Mouse (Mus musculus) heart, postnatal 0 days (tissue): ENCODE data around the gene Ppp1r12b. TPM values are rescaled to one million over a fixed set of nuclear protein-coding genes. Genes with fewer than 3 reads are reported as not detected.

ENCODE experiments used
- ATAC-seq: fragments of 200-750 bp; cut with Nextera tagmentation; 2 replicates; pipeline ENCODE4 v1.8.0; 2017; ENCODE audit warnings: low read depth, moderate number of reproducible peaks, moderate library complexity; ENCODE audit not compliant: insufficient read depth
- DNase-seq: peaks from one replicate; pipeline ENCODE4 v3.0.0-alpha.2; 2016; ENCODE audit warnings: low spot score
- H3K27ac ChIP-seq: fragments of 300-500 bp; sonication (generic); 2 replicates; pipeline ENCODE4 v1.5.1; 2014; ENCODE audit warnings: low read depth, mild to moderate bottlenecking
- H3K27me3 ChIP-seq: fragments of 300-500 bp; sonication (generic); 2 replicates; pipeline ENCODE4 v1.6.1; 2014; ENCODE audit warnings: low read length, mixed read lengths; ENCODE audit not compliant: control insufficient read depth, insufficient read depth
- H3K36me3 ChIP-seq: fragments of 300-500 bp; sonication (generic); replicated peaks from 2 replicates; pipeline ENCODE4 v1.6.1; 2014; ENCODE audit warnings: low read length, mixed read lengths; ENCODE audit not compliant: control insufficient read depth, insufficient read depth
- H3K4me1 ChIP-seq: fragments of 300-500 bp; sonication (generic); 2 replicates; pipeline ENCODE4 v1.6.1; 2014; ENCODE audit warnings: antibody characterized with exemption; ENCODE audit not compliant: control insufficient read depth, insufficient read depth
- H3K4me2 ChIP-seq: fragments of 300-500 bp; sonication (generic); 2 replicates; pipeline ENCODE4 v1.6.1; 2014; ENCODE audit warnings: low read depth, mild to moderate bottlenecking, low read length, moderate library complexity
- H3K4me3 ChIP-seq: fragments of 300-500 bp; sonication (generic); 2 replicates; pipeline ENCODE4 v1.5.1; 2014; ENCODE audit warnings: low read depth, low read length
- H3K9ac ChIP-seq: fragments of 300-500 bp; sonication (generic); replicated peaks from 2 replicates; pipeline ENCODE4 v1.6.1; 2014; ENCODE audit warnings: low read depth, low read length, mixed read lengths
- H3K9me3 ChIP-seq: fragments of 300-500 bp; sonication (generic); replicated peaks from 2 replicates; pipeline ENCODE4 v1.6.1; 2016; ENCODE audit warnings: low read length; ENCODE audit not compliant: control insufficient read depth
- CTCF ChIP-seq: IDR thresholded peaks from 2 replicates; pipeline ENCODE4 v1.5.1; 2016; ENCODE audit warnings: antibody characterized with exemption, control low read depth, low read depth
- EP300 ChIP-seq: IDR thresholded peaks from 2 replicates; pipeline ENCODE4 v1.6.1; 2016; ENCODE audit warnings: antibody characterized with exemption, low read depth
- WGBS: fragments of 180-500 bp; shearing (Covaris S2); extraction: QIAGEN DNeasy Blood & Tissue Kit; methylation state at CpG from one replicate; pipeline ENCODE4 v1.1.7; 2014; 5-methylcytosine and 5-hydroxymethylcytosine counted together
- polyA plus RNA-seq: library from polyadenylated mRNA; unstranded; fragments of >200 nt; fragmentation: Nextera tagmentation; extraction: Ambion mirVana; gene quantifications from 2 replicates; pipeline ENCODE4 v1.2.1, GENCODE M21; 2015
- total RNA-seq: library from RNA; depleted of rRNA; stranded (reverse); fragments of >200 nt; gene quantifications from 2 replicates; pipeline ENCODE4 v1.2.3, GENCODE M21; 2014; ENCODE audit warnings: low replicate concordance

The Ppp1r12b gene
- total and polyA plus RNA-seq, 2 experiments from 2014 or later: 23.0 to 69.9 TPM

DNA sequence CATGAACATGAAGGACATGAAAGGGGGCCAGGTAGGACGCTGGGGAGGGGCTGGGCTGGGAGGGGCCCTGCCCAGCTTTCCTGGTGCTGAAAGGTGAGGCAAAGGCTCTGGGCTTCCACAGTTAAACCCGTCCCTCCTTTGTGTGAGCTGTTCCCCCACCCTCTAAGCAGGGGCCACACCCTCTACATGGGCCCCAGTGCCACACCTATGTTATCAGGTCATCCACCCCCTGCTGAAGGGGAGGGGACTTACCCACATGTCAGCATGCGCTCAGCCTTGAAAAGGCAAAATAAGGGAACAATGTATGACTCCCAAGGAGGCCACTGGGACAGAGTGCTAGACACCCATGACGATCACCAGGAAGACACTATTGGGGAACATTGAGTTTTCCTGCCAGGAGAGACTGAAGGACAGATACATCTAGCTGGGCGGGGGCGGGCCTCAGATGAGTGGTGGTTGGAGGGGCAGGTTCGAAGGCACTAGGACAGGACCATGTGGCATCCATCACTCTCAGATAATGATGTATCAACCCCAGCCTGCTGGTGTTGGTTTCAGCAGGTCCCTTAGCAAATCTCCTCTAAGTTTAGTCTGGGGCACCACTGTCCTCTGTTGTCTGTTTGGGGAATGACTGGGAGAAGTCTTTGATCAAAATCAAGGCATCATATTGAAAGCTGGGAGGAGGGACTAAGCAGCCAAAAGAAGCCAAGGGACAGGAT is 213.6 kb downstream of the Ppp1r12b start:
- Histone ChIP-seq H3K27ac (no peak overlapping the region), H3K4me3 (no peak overlapping the region)
- TF ChIP-seq CTCF (no peak), EP300 (no peak)

DNA sequence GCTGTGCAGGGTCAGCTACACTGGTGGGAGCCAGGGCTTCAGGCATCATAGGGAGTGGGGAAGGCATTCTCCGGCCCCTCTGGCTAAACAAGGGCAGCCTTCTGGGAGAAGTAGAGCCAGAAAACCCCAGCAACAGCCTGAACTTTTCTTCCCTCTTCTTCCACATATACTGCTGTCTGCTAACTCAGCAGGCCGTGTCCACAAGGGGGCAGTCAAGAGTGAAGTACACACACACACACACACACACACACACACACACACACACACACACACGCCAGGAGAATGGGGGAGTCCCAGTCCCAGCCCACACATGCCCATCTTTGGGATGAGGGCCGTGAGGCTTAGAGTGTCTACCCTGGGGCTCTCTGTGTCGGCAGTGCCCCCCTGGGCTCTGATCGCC is 214.3 kb downstream of the Ppp1r12b start:
- Histone ChIP-seq H3K27ac (no peak overlapping the region), H3K4me3 (no peak overlapping the region)

More for the DNA sequence above, 213.6 kb downstream of the Ppp1r12b start:
- 61% methylated on average over 7 of the region's 7 CpGs for WGBS
- Histone ChIP-seq H3K9me3 (no peaks in the 10 kb centered on the region), H3K27me3 (no peaks in the 10 kb centered on the region), H3K36me3 (no peaks in the 10 kb centered on the region), H3K9ac (no peak overlapping the region), H3K4me1 (peaks cover under 1% of the 10 kb centered on the region; the same call in 1 of the 2 replicates), H3K4me2 (no peak overlapping the region)
- ATAC-seq: no peak
- DNase-seq: no peak

DNA sequence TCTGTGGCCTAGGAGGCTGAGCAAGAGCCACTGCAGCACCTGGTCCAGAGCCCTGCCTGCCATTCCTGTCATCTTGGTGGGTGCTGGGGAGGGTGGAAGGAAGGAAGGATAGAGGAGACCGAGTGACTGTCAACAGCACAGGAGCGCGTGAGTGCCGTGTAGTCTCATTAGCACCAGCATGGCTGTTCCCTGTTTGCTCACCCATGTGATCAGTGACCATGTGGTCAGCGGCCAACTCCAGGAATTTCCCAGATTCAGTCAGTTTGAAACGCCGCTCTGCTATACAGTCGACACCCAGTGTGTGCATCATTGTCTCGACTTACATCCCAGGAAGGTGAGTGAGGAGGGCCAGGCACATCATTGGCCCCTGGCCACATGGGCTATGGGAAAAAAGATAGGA is 218.3 kb downstream of the Ppp1r12b start:
- H3K9ac ChIP-seq: no peak overlapping the region
- no peak overlapping the region for H3K27ac ChIP-seq
- no peaks in the 10 kb centered on the region for H3K36me3 ChIP-seq
- ATAC-seq: no peak
- no peaks in the 10 kb centered on the region for H3K27me3 ChIP-seq
- H3K4me3 ChIP-seq: no peak overlapping the region
- no peaks in the 10 kb centered on the region for H3K4me1 ChIP-seq
- TF ChIP-seq CTCF (no peak), EP300 (no peak)
- no peak overlapping the region for H3K4me2 ChIP-seq
- no peaks in the 10 kb centered on the region; the same call in 1 of the 2 replicates for H3K9me3 ChIP-seq
- WGBS: 68% methylated on average over 9 of the region's 9 CpGs
- DNase-seq: no peak

More for the DNA sequence above, 214.3 kb downstream of the Ppp1r12b start:
- ATAC-seq: no peak
- Histone ChIP-seq H3K4me2 (no peak overlapping the region), H3K9me3 (no peaks in the 10 kb centered on the region), H3K27me3 (no peaks in the 10 kb centered on the region), H3K4me1 (no peaks in the 10 kb centered on the region), H3K9ac (no peak overlapping the region), H3K36me3 (no peaks in the 10 kb centered on the region)
- no peak for TF ChIP-seq CTCF
- no peak for TF ChIP-seq EP300
- 86% methylated on average over 6 of the region's 6 CpGs for WGBS
- DNase-seq: no peak

DNA sequence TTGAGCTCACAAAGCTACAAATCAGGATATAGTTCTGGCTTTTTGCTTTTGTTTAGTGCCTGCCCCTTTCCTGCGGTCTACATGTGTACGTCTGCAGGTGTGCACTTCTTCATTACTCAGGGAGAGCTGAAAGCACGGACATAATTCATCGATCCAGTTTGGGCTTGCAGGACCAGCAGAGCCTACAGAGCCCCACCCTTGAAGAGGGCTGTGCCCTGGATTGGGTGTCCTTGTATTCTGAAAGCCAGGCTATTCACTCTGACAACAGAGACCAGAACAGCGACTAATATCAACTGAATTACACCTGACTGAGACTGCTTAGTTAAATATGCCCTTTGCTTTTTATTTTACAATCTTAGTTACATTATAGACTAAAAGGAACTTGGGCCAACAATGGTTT is 222.1 kb downstream of the Ppp1r12b start:
- no peaks in the 10 kb centered on the region; the same call in 1 of the 2 replicates for H3K9me3 ChIP-seq
- no peak overlapping the region for H3K9ac ChIP-seq
- no peak for ATAC-seq
- H3K27ac ChIP-seq: no peak overlapping the region
- 87% methylated on average over 5 of the region's 5 CpGs for WGBS
- H3K27me3 ChIP-seq: no peaks in the 10 kb centered on the region
- DNase-seq: no peak
- no peak for TF ChIP-seq EP300
- TF ChIP-seq CTCF: no peak
- H3K36me3 ChIP-seq: no peaks in the 10 kb centered on the region
- no peak overlapping the region for H3K4me3 ChIP-seq
- H3K4me1 ChIP-seq: no peaks in the 10 kb centered on the region
- no peak overlapping the region for H3K4me2 ChIP-seq

DNA sequence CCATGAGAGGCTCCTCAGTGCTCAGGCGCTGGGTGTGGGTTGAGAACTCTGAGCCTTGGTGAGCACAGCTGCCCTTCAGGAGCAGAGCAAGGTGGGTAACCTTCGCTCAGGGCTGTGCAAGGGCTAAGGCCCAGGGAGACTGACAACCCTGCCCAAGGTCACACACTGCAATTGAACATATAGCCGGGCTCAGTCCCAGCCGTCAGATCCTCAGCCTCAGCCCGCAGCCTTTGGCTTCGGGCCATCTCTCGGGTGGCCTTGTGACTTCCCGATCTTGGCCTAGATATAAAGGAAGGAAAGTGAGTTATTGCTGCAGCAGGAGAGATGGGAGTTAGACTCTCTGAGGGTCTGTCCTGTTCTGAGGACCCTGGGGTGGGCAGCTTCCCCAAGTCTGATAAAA is 228.5 kb downstream of the Ppp1r12b start:
- Histone ChIP-seq H3K9ac (no peak overlapping the region), H3K27ac (no peak overlapping the region), H3K27me3 (0 out of 2 replicates have a peak, but pooled peaks cover 2% of the 10 kb centered on the region), H3K4me3 (no peak overlapping the region), H3K9me3 (no peaks in the 10 kb centered on the region), H3K4me1 (no peaks in the 10 kb centered on the region), H3K4me2 (no peak overlapping the region), H3K36me3 (no peaks in the 10 kb centered on the region)
- TF ChIP-seq CTCF (no peak), EP300 (no peak)
- ATAC-seq (no peak), DNase-seq (no peak)
- 48% methylated on average over 8 of the region's 8 CpGs for WGBS

DNA sequence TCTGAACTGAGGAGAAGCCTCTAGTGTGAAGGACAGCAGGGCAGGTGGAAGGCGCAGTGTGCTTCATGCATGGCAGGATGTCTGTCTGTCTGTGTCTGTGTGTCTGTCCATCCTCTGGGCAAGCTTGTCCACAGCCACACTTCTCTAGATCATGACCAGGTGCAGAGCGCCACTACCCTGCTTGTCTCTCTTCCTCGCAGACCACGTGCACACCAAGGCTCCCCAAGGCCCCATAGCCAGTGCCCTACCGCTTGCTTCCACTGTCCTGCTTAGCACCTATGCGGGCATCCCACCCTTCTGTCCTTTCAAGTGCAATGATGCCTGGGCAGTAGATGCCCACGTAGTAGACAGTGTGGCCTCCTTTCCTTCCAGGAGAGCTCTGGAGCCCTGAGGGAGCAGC is 229.3 kb downstream of the Ppp1r12b start:
- Histone ChIP-seq H3K4me2 (no peak overlapping the region), H3K36me3 (no peaks in the 10 kb centered on the region), H3K9ac (no peak overlapping the region), H3K9me3 (no peaks in the 10 kb centered on the region), H3K27ac (no peak overlapping the region), H3K4me3 (no peak overlapping the region), H3K27me3 (0 out of 2 replicates have a peak, but pooled peaks cover 2% of the 10 kb centered on the region), H3K4me1 (no peaks in the 10 kb centered on the region)
- TF ChIP-seq EP300: no peak
- no peak for TF ChIP-seq CTCF
- DNase-seq (no peak), ATAC-seq (no peak)
- WGBS: 93% methylated on average over 7 of the region's 7 CpGs
